Mouse (Mus musculus) gastrocnemius, postnatal 36 days (tissue): ENCODE data around the gene Amot. TPM values are rescaled to one million over a fixed set of nuclear protein-coding genes. Genes with fewer than 3 reads are reported as not detected.

Source experiments
- DNase-seq, 2 experiments: peaks; one replicate each; pipeline ENCODE4 v3.0.0; 2022
- intact Hi-C: fragments of 180-260 bp; cut with DNase I; formaldehyde crosslinking; loops from one replicate; pipeline ENCODE4 v1.15.1; 2025
- long read RNA-seq, 2 experiments: library from polyadenylated mRNA; stranded (forward); transcript quantifications; one replicate each; pipeline ENCODE4 v2.0.0; 2021
- total RNA-seq, 2 experiments: library from RNA; stranded (reverse); gene quantifications; 2 replicates each; pipeline ENCODE4 v1.2.3; 2021

The Amot gene
- 100 to 1,000 TPM in 1 of 2 experiments, 10 to 100 TPM in 1; 93.4 to 114 TPM for total RNA-seq
- long read RNA-seq, experiment 1, partial matches to known transcripts = 0 of 11 reads
- long read RNA-seq, experiment 1, other reads (novel, unspliced or antisense) = 11 of 11 reads
- long read RNA-seq, experiment 2, partial matches to known transcripts = 0 of 8 reads
- long read RNA-seq, experiment 2, other reads (novel, unspliced or antisense) = 8 of 8 reads

- intact Hi-C loops = no loop called here
- DNase-seq = peak; percentile 71 to 79
These were observed at the start of gene Amot for GRCm38 (mm10) chrX:145504717-145505415. Gene Amot (minus strand): TSS chrX:145505181.

- intact Hi-C loops = no loop called here
- no peak for DNase-seq
These were observed 40.1 kb upstream of the Amot start for GRCm38 (mm10) chrX:145545060-145545459.

DNA sequence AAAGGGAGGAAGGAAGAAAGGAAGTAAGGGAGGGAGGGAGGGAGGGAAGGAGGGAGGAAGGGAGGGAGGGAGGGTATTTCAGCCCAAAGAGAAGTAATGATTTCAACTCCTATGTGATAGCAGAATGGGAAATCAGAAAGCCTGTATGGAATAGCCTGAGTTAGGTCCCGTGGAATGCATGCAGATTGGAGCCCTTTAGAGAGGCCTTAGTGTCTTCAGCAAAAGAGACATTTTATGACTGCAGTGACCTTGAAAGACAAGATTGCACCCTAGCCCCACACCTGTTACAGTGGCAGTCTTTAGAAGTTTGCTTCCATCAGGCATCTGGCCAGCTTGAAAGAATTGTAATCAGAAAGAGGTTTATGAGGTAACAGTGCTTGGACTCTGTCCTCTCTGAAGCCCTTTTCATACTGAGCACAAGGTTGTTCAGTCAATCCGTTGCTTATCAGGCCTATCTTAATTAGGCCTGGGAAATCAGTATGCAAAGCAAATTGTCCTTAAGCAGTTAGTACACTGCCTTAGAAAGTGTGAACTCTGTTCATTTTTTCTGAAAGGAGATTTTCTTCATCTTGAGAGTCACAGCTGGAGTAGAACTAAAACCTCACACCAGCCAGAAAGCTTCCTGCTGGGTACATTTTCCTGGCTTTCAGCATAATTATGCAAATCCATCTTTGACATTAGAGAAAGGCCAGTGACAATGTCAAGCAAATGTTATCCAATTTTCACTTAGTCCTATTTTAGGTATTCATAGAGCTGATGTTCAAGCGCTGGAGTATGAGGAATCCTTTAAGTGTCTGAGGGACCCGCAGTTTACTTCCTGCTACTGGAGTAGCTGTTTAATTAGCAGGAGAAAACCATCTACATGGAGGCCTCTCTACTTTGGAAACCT, 38.9 kb upstream of the Amot start:
- no peak for DNase-seq
- intact Hi-C loops = loop anchor here (5.0 kb wide), 1 partner anchor 128 kb away; no protein-coding TSS in a partner anchor

GRCm38 (mm10) chrX:145541050-145541449, 36.1 kb upstream of the Amot start:
- DNase-seq = no peak
- intact Hi-C loops = loop anchor here (5.0 kb wide), 1 partner anchor 131 kb away; no protein-coding TSS in a partner anchor

DNA sequence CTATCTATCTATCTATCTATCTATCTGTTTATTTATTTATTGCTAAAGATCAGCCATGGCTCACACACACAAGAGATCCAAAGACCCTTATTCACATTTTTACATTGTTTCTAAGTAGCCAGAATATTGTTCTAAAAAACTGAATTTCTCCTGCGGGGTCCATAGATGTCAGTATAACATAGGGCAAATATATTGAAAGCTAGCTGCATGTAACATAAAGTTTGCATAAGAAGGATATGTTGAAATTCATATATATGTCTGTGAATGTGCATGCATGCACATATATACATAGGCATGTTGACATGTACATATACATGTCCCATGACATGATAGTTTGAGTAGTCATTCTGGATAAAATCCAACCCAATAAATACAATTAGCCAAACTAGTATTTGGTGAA, 35.3 kb upstream of the Amot start:
- intact Hi-C loops = loop anchor here (5.0 kb wide), 1 partner anchor 132 kb away; no protein-coding TSS in a partner anchor
- DNase-seq = no peak

- intact Hi-C loops = loop anchor here (1.0 kb wide), 1 partner anchor 33 kb away; no protein-coding TSS in a partner anchor
- no peak for DNase-seq
These were observed 24.6 kb upstream of the Amot start for GRCm38 (mm10) chrX:145529602-145530001.

DNA sequence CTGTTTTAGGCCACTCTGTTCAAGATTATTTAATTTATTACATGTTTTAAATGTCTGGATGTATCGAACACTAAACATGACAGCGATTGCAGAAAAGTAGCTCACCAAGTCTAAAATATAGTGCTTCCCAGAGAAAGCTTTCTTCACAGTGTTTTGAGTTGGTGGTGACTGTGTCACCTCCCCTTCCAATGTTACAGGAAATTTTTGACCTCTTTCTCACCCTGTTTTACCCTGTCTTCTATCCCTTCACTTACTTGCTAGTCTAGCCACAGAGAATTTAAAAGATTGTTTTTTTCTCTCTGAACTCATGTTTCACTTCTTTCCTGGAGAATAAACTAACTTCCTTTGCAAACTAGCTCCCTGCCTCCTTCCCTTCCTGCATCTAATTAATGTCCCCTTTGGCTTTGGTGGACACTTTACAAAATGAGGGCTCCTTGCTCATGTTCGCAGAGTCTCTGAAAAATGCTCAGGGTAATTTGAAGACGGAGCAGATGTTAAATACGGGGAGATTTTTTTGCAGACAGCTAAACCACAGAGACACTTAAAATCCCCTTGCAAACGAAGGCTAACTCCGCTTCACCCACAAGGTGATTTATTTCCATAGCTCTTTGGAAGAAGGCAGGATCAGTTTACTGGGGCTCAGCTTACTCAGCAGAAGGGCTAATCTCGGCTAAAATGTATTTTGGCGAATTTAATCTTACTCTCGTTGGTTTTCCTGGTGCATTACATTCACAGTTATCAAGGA, 11.5 kb upstream of the Amot start:
- DNase-seq = no peak

DNA sequence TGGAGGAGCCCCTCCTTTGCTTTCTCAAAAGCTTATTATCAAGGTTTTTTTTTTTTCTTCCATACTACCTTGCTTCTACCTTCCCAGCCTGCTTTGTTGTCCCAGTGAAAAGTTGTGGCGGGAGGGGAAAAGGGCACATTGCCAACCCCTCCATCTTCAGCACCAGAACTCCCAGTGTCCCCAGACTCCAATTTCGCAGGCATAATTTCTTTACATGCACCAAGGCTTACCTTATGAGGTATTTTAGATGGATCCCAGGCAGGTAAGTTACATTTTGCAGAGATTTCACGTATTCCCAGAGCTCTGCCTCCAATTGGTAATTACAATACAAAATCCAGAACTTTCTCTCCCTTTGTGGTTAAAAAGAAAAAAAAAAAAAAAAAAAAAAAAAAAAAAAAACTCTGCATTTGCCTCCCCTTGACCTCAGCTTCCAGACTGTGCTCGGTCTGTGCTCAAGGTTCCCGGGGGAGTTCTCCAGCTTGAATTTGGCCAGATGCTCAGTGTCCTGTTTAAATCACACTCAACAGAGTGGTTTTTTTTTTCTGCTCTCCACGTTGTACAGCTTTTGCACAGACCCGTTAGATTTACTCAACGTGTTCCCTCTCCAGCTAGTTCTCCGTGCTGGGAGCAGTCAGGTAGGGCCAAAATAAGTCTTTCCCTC, 10.6 kb upstream of the Amot start:
- intact Hi-C loops = no loop called here
- DNase-seq = no peak

More for the DNA sequence above, 11.5 kb upstream of the Amot start:
- intact Hi-C loops = no loop called here

GRCm38 (mm10) chrX:145510675-145511074, 5.7 kb upstream of the Amot start:
- no peak for DNase-seq
- intact Hi-C loops = no loop called here

GRCm38 (mm10) chrX:145505457-145506201, 648 bp upstream of the Amot start:
- DNase-seq = peak; percentile 42
- intact Hi-C loops = no loop called here

GRCm38 (mm10) chrX:145501666-145502355, 3.2 kb downstream of the Amot start:
- no peak for DNase-seq
- intact Hi-C loops = no loop called here

DNA sequence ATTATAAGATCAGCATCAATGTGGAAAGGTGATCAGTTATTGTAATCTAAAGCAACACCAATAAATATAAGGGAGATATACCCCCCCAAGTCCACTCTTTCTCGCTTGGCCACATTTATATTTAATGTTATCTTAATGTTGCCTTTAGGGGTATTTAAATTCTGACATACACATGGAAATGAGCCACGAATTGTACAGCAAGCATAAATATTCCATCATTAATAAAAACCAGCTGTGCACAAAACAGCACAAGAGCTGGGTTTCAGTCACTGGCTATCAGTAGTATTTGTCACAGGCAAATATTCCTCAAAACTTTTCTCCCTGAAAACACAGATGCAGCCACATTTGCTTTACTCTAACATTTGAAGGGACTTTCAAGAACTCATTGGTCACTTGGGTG, 5.9 kb downstream of the Amot start:
- intact Hi-C loops = no loop called here
- no peak for DNase-seq

DNA sequence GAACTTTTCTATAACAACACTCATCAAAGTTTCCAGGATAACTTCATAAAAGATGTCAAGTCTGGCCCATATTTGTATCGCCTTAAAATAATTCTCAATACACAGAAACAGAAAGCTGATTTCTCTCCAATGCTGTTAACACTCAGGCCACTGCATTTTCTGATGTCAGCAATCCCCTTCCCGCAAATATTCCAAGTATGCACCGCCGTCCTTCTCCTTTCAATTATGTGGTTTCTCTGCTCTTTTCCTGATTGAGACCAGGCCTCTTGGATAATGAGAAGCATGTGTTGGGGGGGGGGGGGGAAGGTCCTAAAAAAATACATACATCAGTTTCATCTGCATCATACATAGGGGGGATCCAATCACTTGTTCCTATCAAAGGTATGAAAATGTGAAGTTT, 6.3 kb downstream of the Amot start:
- DNase-seq = no peak
- intact Hi-C loops = no loop called here

- DNase-seq = no peak
- intact Hi-C loops = no loop called here
These were observed 7.5 kb downstream of the Amot start for GRCm38 (mm10) chrX:145497486-145497885.

DNA sequence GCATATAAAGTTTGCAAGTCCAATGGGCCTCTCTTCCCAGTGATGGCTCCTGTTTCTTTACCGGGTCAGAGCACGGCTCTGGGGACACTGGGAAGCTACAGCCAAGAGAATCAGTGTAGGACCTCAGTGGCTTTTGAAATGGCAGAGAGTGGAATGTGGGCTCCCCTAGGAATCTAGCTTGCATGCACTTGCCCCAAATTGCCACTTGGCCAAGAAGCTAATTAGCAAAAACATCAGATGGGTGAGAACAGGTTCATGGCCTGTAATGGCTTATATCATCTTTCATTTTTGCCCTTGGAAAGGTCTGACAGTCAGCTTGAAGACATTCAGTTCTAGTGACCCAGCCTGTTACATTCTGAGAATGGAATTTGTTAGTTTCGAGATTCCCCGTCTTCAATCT, 9.6 kb downstream of the Amot start:
- intact Hi-C loops = no loop called here
- no peak for DNase-seq

DNA sequence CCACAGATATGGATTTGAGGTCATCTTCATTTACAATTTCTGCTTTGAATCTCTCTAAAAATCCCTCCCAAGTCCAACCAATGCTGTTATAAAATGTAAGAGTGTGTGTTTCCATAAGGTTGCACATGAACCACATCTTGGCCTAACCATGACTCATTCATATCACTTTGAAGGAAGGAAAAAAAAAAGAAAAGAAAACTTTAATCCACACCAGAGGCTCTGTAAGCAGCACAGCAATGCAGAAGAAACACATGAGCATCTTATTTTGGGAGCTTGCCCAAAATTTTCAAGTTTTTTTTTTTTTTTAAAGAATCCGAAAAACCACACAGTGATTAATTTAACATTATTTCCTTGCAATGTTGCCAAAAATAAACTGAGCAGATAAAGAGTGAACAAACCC, 14.2 kb downstream of the Amot start:
- intact Hi-C loops = no loop called here
- no peak for DNase-seq

GRCm38 (mm10) chrX:145490417-145490816, 14.6 kb downstream of the Amot start:
- intact Hi-C loops = no loop called here
- DNase-seq = no peak

DNA sequence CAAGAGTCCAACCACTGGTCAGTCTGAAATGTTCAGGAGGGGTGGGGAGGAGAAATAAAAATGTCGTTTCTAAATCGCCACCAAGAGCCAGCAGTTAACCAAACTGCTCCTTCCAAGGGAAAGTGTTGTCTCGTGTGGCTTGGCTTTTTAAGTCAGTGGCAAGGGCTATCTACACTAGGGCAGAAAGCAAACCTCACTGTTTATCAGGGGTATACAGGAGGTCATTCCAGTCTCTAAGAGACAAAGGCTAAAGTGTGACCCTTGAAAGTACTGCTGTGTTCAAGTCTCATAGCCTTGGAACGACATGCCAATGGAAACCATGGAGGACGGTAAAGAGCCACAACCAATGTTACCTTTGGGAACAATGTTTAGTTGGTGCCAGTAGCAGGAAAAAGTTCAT, 15.0 kb downstream of the Amot start:
- intact Hi-C loops = loop anchor here (2.0 kb wide), 1 partner anchor 19 kb away; no protein-coding TSS in a partner anchor
- DNase-seq = no peak

GRCm38 (mm10) chrX:145485495-145485894, 19.5 kb downstream of the Amot start:
- intact Hi-C loops = no loop called here

More at GRCm38 (mm10) chrX:145485495-145485894, 19.5 kb downstream of the Amot start:
- DNase-seq = no peak
